Mouse (Mus musculus): Measurements from ENCODE around the gene Gm10436. TPM values are rescaled to one million over a fixed set of nuclear protein-coding genes. Genes with fewer than 3 reads are reported as not detected.

The Gm10436 gene
- not detected for polyA plus RNA-seq (2017; shearing (Covaris generic))

GRCm38 (mm10) chr12:88182008-88182407 is at the start of gene Gm10436:
TSS of gene Gm10436 (minus strand) at chr12:88182108.

Other genes with a start within 250 kb of the Gm10436 start
- not detected for gene Gm2042, start 228.0 kb downstream of the Gm10436 start, polyA plus RNA-seq (2017; shearing (Covaris generic))
- not detected for gene Gm2075, start 170.3 kb downstream of the Gm10436 start, polyA plus RNA-seq (2017; shearing (Covaris generic))
- gene Gm6803, start 163.3 kb downstream of the Gm10436 start, polyA plus RNA-seq (2017; shearing (Covaris generic)): not detected
- not detected for gene Gm2056, start 155.1 kb downstream of the Gm10436 start, polyA plus RNA-seq (2017; shearing (Covaris generic))
- not detected for gene Gm16368, start 98.4 kb downstream of the Gm10436 start, polyA plus RNA-seq (2017; shearing (Covaris generic))
- not detected for gene Gm8332, start 68.0 kb upstream of the Gm10436 start, polyA plus RNA-seq (2017; shearing (Covaris generic))
- not detected for gene Gm5662, start 92.4 kb upstream of the Gm10436 start, polyA plus RNA-seq (2017; shearing (Covaris generic))
- not detected for gene Gm5039, start 141.9 kb upstream of the Gm10436 start, polyA plus RNA-seq (2017; shearing (Covaris generic))
- 21.1 TPM for gene Adck1, start 178.4 kb upstream of the Gm10436 start, polyA plus RNA-seq (2017; shearing (Covaris generic))

Data from activated CD4-positive, CD25-positive, alpha-beta regulatory T cell, adult 9 weeks (primary cell).